Mouse (Mus musculus) central nervous system, embryonic 18 days (tissue): ENCODE data around the gene Cdc42ep3. TPM values are rescaled to one million over a fixed set of nuclear protein-coding genes. Genes with fewer than 3 reads are reported as not detected.

Experiments used
- polyA plus RNA-seq: library from polyadenylated mRNA; depleted of rRNA; stranded (reverse); fragments of >200 nt; gene quantifications from 2 replicates; pipeline ENCODE4 v1.2.3, GENCODE M21; 2012; rRNA removed

Cdc42ep3 gene
- polyA plus RNA-seq = 41.8 and 43.4 TPM in 2 replicates

GRCm38 (mm10) chr17:79354444-79355270, at the start of gene Cdc42ep3:
Gene Cdc42ep3 (minus strand): TSS chr17:79355091.

